Mouse (Mus musculus): ENCODE results near the gene Hand2.

- TF ChIP-seq CTCF (IDR thresholded peaks at IDR 0.05; ENCODE audit: low read depth) (no peak), EP300 (optimal IDR thresholded peaks at IDR 0.05) (no peak)
These were observed 7.2 kb upstream of the Hand2 start for GRCm38 (mm10) chr8:57313583-57313982.
